Mouse (Mus musculus): ENCODE measurements around the gene Fyb.

Fyb gene

GRCm38 (mm10) chr15:6524801-6525200, 2.1 kb downstream of the Fyb start:
- Histone ChIP-seq H3K4me1 (replicated peaks; ENCODE audit: low read depth, low read length) (no peaks in the 10 kb centered on the region), H3K36me3 (ENCODE audit: insufficient read depth, low read length) (no peaks in the 10 kb centered on the region), H3K27me3 (ENCODE audit: insufficient read depth, low read length) (no peaks in the 10 kb centered on the region), H3K9me3 (ENCODE audit: low read length) (peaks cover 5% of the 10 kb centered on the region), H3K4me3 (replicated peaks; ENCODE audit: low read length) (no peak overlapping the region)
- TF ChIP-seq NANOG (IDR thresholded peaks at IDR 0.05; ENCODE audit: borderline replicate concordance, low read length) (no peak), POU5F1 (IDR thresholded peaks at IDR 0.05; ENCODE audit: borderline replicate concordance, low read length) (no peak), CTCF (conservative IDR thresholded peaks at IDR 0.05; ENCODE audit: low read length) (no peak)

DNA sequence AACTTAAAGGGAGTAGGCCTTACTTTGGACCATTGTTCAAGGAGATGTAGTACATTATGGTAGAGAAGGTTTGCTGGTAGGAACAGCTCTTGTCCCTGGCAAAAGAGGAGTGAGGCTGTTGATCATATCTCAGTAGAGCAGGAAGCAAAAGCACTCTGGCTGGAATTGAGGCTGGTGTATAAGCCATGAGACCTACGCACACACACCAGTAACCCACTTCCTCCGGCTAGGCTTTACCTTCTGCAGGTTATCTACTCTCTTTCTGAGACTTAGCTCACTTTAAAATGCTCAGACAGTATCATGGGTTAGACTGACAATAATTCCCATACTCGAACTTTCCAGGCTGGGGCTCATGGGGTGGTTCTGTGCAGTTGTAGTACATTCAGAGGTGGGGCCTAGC, 2.7 kb downstream of the Fyb start:
- Histone ChIP-seq H3K27me3 (ENCODE audit: insufficient read depth, low read length) (no peaks in the 10 kb centered on the region), H3K9me3 (ENCODE audit: low read length) (peaks cover 5% of the 10 kb centered on the region), H3K4me1 (replicated peaks; ENCODE audit: low read depth, low read length) (no peaks in the 10 kb centered on the region), H3K36me3 (ENCODE audit: insufficient read depth, low read length) (no peaks in the 10 kb centered on the region), H3K4me3 (replicated peaks; ENCODE audit: low read length) (no peak overlapping the region)
- no peak for TF ChIP-seq POU5F1 (IDR thresholded peaks at IDR 0.05; ENCODE audit: borderline replicate concordance, low read length)
- TF ChIP-seq NANOG (IDR thresholded peaks at IDR 0.05; ENCODE audit: borderline replicate concordance, low read length) = no peak
- TF ChIP-seq CTCF (conservative IDR thresholded peaks at IDR 0.05; ENCODE audit: low read length) = no peak

DNA sequence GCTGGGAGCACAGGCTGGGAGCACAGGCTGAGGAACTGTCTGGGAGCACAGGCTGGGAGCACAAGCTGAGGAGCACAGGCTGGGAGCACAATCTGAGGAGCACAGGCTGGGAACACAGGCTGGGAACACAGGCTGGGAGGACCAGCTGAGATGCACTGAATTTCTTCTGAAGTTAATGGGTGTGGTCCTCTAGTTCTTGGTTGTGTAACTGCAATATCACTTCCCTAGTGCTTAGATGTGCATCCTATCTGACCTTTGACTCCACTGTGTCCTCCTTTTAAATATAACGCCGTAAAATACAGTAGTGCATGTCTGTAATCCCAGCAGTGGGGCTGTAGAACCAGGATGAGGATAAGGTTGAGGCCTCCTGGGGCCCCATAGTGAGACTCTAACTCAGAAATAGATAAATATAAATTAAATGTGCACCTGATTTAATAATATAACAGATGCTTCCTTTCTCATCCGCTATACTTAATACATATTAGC, 11.2 kb downstream of the Fyb start:
- H3K4me1 ChIP-seq (replicated peaks; ENCODE audit: low read depth, low read length) = no peaks in the 10 kb centered on the region
- peaks cover 4% of the 10 kb centered on the region; the same call in 1 of the 2 replicates for H3K9me3 ChIP-seq (ENCODE audit: low read length)
- H3K27me3 ChIP-seq (ENCODE audit: insufficient read depth, low read length) = no peaks in the 10 kb centered on the region
- TF ChIP-seq POU5F1 (IDR thresholded peaks at IDR 0.05; ENCODE audit: borderline replicate concordance, low read length) = no peak
- TF ChIP-seq NANOG (IDR thresholded peaks at IDR 0.05; ENCODE audit: borderline replicate concordance, low read length) = no peak
- TF ChIP-seq CTCF (conservative IDR thresholded peaks at IDR 0.05; ENCODE audit: low read length) = no peak
- H3K4me3 ChIP-seq (replicated peaks; ENCODE audit: low read length) = no peak overlapping the region
- H3K36me3 ChIP-seq (ENCODE audit: insufficient read depth, low read length) = no peaks in the 10 kb centered on the region

DNA sequence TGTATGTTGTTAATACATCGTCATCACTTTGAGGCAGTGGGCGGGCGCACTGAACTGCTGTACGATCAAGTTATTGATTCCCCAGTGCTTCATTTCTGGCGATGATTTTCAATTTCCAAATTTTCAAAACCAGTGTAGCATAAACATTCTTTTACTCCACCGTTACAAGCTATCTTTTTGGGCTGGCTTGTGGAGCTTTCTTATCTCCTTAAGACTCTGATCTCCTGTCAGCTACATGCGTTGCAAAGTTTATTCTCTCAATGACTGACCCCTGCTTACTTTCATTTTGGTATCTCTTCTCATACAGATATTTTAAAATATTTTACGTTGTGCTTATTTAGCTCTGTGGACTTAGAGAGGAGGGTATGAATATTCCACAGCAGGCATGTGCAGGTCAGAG, 11.9 kb downstream of the Fyb start:
- H3K27me3 ChIP-seq (ENCODE audit: insufficient read depth, low read length) = no peaks in the 10 kb centered on the region
- H3K36me3 ChIP-seq (ENCODE audit: insufficient read depth, low read length) = no peaks in the 10 kb centered on the region
- no peaks in the 10 kb centered on the region for H3K4me1 ChIP-seq (replicated peaks; ENCODE audit: low read depth, low read length)
- peaks cover 4% of the 10 kb centered on the region; the same call in 1 of the 2 replicates for H3K9me3 ChIP-seq (ENCODE audit: low read length)
- no peak for TF ChIP-seq POU5F1 (IDR thresholded peaks at IDR 0.05; ENCODE audit: borderline replicate concordance, low read length)
- TF ChIP-seq CTCF (conservative IDR thresholded peaks at IDR 0.05; ENCODE audit: low read length) = no peak
- TF ChIP-seq NANOG (IDR thresholded peaks at IDR 0.05; ENCODE audit: borderline replicate concordance, low read length) = no peak
- no peak overlapping the region for H3K4me3 ChIP-seq (replicated peaks; ENCODE audit: low read length)

- Histone ChIP-seq H3K36me3 (ENCODE audit: insufficient read depth, low read length) (no peaks in the 10 kb centered on the region), H3K9me3 (ENCODE audit: low read length) (no peaks in the 10 kb centered on the region), H3K4me3 (replicated peaks; ENCODE audit: low read length) (no peak overlapping the region), H3K27me3 (ENCODE audit: insufficient read depth, low read length) (no peaks in the 10 kb centered on the region), H3K4me1 (replicated peaks; ENCODE audit: low read depth, low read length) (no peaks in the 10 kb centered on the region)
- no peak for TF ChIP-seq POU5F1 (IDR thresholded peaks at IDR 0.05; ENCODE audit: borderline replicate concordance, low read length)
- no peak for TF ChIP-seq NANOG (IDR thresholded peaks at IDR 0.05; ENCODE audit: borderline replicate concordance, low read length)
- no peak for TF ChIP-seq CTCF (conservative IDR thresholded peaks at IDR 0.05; ENCODE audit: low read length)
Measured at GRCm38 (mm10) chr15:6539639-6540338, 17.1 kb downstream of the Fyb start.

GRCm38 (mm10) chr15:6548911-6549310, 26.3 kb downstream of the Fyb start:
- Histone ChIP-seq H3K4me3 (replicated peaks; ENCODE audit: low read length) (no peak overlapping the region), H3K27me3 (ENCODE audit: insufficient read depth, low read length) (no peaks in the 10 kb centered on the region), H3K4me1 (replicated peaks; ENCODE audit: low read depth, low read length) (no peaks in the 10 kb centered on the region), H3K9me3 (ENCODE audit: low read length) (no peaks in the 10 kb centered on the region), H3K36me3 (ENCODE audit: insufficient read depth, low read length) (no peaks in the 10 kb centered on the region)
- TF ChIP-seq POU5F1 (IDR thresholded peaks at IDR 0.05; ENCODE audit: borderline replicate concordance, low read length) (no peak), CTCF (conservative IDR thresholded peaks at IDR 0.05; ENCODE audit: low read length) (no peak), NANOG (IDR thresholded peaks at IDR 0.05; ENCODE audit: borderline replicate concordance, low read length) (no peak)

DNA sequence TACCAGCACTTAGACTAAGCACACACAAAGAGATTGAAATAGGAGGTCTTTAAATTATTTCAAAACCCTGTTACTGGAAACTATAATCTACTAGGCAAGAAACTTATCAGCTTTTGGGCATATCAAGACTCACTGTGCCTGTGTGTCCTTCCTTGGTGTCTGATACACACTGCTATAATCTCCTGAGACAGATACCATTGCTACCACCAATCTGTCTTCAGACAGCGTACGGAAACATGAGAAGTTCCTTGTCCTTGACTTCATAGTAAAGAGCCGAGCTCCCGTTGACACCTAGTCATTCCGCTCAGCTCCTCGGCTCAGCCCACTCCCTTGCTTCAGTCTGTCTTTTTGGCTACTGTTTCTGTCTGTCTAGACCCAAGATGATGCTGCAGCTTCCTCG, 29.2 kb downstream of the Fyb start:
- Histone ChIP-seq H3K4me3 (replicated peaks; ENCODE audit: low read length) (no peak overlapping the region), H3K9me3 (ENCODE audit: low read length) (no peaks in the 10 kb centered on the region), H3K27me3 (ENCODE audit: insufficient read depth, low read length) (no peaks in the 10 kb centered on the region), H3K4me1 (replicated peaks; ENCODE audit: low read depth, low read length) (peaks cover 15% of the 10 kb centered on the region), H3K36me3 (ENCODE audit: insufficient read depth, low read length) (no peaks in the 10 kb centered on the region)
- TF ChIP-seq CTCF (conservative IDR thresholded peaks at IDR 0.05; ENCODE audit: low read length) (no peak), POU5F1 (IDR thresholded peaks at IDR 0.05; ENCODE audit: borderline replicate concordance, low read length) (no peak), NANOG (IDR thresholded peaks at IDR 0.05; ENCODE audit: borderline replicate concordance, low read length) (no peak)

DNA sequence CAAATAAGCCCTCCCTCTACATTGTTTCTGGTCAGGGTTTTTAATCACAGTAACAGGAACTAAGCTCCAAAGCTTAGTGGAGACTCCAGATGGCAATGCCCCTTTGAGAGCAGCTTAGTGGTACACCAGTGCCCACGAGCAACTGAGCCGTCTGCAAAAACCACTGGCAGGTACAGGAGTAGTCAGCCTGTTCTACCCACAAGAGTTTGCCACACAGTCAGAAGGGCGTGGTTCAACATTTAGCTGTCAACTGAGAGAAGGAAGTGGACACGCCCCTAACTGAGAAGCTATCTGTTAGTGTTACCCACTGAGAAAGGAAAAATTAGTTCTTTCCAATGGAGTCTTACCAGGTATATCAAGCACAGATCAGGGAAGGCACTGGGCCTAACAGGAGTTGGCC, 32.1 kb downstream of the Fyb start:
- no peak for TF ChIP-seq CTCF (conservative IDR thresholded peaks at IDR 0.05; ENCODE audit: low read length)
- TF ChIP-seq NANOG (IDR thresholded peaks at IDR 0.05; ENCODE audit: borderline replicate concordance, low read length) = no peak
- TF ChIP-seq POU5F1 (IDR thresholded peaks at IDR 0.05; ENCODE audit: borderline replicate concordance, low read length) = no peak
- Histone ChIP-seq H3K36me3 (ENCODE audit: insufficient read depth, low read length) (no peaks in the 10 kb centered on the region), H3K4me1 (replicated peaks; ENCODE audit: low read depth, low read length) (peaks cover 15% of the 10 kb centered on the region), H3K27me3 (ENCODE audit: insufficient read depth, low read length) (no peaks in the 10 kb centered on the region), H3K9me3 (ENCODE audit: low read length) (no peaks in the 10 kb centered on the region), H3K4me3 (replicated peaks; ENCODE audit: low read length) (no peak overlapping the region)

GRCm38 (mm10) chr15:6555536-6555935, 32.9 kb downstream of the Fyb start:
- no peaks in the 10 kb centered on the region for H3K9me3 ChIP-seq (ENCODE audit: low read length)
- H3K4me3 ChIP-seq (replicated peaks; ENCODE audit: low read length) = no peak overlapping the region
- no peaks in the 10 kb centered on the region for H3K36me3 ChIP-seq (ENCODE audit: insufficient read depth, low read length)
- peaks cover 15% of the 10 kb centered on the region for H3K4me1 ChIP-seq (replicated peaks; ENCODE audit: low read depth, low read length)
- TF ChIP-seq NANOG (IDR thresholded peaks at IDR 0.05; ENCODE audit: borderline replicate concordance, low read length) (peak; percentile 55; the same call in 1 of the 2 replicates), CTCF (conservative IDR thresholded peaks at IDR 0.05; ENCODE audit: low read length) (no peak)
- H3K27me3 ChIP-seq (ENCODE audit: insufficient read depth, low read length) = no peaks in the 10 kb centered on the region
